Mouse (Mus musculus): ENCODE measurements at regions not wholly inside any gene's neighbourhood (a gene's known extent, or its start where the extent isn't known, plus 50 kb on each side); places are given as distances from the start of the nearest gene placed in this dataset.

DNA sequence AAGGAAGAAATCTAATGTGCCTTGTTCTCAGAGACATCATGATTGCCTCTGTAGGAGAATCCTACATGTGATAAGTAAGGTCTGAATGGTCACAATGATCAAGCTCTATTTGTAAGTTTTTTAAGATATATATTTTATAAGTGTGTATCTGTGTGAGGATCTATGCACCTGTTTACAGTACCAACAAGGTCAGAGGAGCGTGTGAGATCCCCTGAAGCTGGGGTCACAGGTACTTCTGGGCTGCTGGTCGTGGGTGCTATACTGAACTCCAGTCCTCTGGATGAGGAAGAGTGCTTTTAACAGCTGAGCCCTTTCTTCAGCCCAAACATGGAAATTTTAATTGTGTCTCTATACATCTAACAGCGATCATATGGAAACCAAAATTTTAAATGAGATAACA lies 181.1 kb upstream of the Topaz1 start:
- no peak for DNase-seq (ENCODE audit: low spot score)

DNA sequence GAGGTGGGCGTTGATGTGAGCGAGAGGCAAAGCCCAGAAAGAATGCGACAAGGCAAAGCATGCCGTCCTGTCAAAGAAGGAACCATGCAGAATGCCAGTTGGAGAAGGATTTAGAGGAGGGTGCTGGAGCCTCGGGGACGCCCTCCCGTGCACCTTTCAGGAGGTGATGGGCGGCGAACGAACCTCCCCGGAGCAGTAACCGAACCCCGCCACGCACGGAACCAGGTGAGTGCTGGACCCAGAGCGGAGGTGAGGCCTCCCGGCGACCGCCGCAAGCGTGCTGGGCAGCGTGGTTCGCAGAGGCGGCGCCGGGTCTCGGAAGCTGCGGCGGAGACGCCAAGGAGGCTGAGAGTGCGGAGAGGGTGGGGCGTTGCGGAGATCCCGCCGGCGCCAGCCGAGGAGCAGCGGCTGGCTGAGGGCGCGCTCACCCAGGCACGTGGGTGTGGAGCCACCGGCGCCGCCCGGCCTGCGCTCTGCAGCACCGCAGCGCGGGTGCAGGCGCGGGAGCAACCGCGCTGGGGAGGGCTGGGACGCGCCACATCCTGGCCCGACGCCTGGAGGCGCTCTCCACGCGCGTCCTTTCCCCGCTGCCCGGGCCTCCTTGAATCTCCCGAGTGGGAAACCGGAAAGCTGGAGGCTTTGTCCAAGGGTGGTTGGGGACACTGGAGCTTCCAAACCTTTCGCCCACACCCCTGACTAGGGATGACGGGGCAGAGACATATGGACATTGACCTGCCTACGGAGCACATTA lies 178.3 kb upstream of the Topaz1 start:
- DNase-seq (ENCODE audit: low spot score), result peak; percentile 45

- DNase-seq (ENCODE audit: low spot score), result peak; percentile 53
Observed at GRCm38 (mm10) chr9:122569511-122570455, 177.4 kb upstream of the Topaz1 start.

DNA sequence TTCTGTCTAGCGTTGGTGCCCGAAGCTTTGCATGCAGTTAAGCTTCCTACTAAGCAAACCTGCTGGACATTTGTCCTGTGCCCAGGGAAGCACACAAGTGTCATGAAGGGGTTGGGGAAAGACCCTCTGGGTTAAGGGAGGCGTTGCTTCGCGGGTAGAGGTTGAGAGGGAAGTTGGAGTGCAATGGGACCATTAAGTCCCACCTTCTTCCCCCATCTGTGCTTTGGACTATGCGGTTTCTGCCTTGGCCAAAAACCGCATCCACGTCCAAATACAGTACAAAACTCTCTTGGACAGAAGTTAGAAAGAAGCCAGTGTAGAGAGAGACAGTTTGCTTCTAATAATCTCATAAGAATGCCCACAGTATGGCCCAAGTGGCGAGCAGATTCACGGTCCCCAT lies 176.1 kb upstream of the Topaz1 start:
- peak; percentile 20 for DNase-seq (ENCODE audit: low spot score)

DNA sequence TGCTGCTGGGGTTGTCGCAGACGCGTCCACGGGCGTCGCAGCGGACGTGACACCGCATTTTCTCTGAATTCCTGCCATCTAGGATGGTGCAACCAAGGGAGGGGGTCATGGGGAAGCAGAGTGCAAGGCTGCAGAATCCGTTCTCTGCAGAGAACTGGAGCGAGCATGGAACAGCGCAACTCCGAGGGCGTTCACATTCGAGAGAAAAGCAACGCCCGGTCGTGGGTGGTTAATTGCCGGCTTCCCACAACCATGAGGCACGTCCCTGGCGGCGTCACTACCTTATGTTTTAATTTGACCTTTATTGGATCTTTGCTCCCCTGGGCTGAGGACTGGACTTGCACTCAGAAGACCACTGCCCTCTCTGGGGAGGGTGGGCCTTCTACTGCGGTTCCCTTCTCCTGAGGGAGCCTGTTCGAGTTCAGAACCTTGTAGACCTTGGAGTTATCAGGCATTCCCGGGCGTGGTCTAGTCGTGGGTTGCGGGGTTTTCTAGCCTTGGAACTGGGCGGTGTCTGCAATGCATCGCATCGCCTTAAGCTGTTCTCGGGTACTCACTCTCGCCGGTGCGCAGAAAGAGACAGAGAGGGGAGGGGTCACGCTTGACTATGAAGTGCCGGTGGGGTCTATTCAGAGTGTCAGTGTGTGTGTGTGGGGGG lies 175.6 kb upstream of the Topaz1 start:
- DNase-seq (ENCODE audit: low spot score), result peak; percentile 58

DNA sequence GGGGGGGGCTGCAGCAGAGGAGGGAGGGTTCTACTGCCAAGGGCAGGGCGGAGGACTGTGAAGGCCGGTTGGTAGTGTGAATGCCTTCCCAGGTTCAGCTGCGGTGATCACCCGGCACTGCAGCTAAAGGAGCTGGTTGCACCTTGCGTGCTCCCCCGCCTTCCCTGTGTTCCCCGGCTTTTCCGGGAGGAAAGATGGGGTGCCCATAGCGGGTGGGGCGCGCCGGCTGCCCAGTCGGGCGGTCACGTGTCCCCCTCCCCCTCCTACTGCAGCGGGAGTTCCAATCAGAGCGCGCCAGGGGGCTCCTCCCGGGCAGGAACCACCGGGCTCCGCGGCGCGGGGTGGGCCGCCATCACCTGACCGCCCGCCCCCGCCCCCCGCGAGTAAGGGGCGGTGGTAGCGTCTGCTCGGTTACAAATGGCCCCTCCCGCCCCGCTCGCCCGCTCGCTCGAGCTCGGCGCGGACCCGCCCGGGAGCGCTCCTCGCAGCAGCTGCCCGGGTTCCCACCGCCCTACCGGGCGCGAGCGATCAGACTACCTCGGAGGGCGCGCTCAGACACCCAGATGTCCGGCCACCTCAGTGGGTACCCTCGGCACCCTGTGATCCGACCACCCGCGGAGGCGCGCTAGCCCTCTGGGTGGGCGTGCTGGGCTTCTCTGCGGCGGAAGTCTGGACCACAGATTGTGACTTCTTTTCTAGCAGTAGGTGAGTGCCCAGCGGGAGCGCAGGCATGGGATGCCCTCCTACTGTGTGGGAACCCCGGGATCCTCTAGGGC lies 174.9 kb upstream of the Topaz1 start:
- peak; percentile 73 for DNase-seq (ENCODE audit: low spot score)

GRCm38 (mm10) chr9:122572836-122573267 lies 174.3 kb upstream of the Topaz1 start:
- peak; percentile 36 for DNase-seq (ENCODE audit: low spot score)

DNA sequence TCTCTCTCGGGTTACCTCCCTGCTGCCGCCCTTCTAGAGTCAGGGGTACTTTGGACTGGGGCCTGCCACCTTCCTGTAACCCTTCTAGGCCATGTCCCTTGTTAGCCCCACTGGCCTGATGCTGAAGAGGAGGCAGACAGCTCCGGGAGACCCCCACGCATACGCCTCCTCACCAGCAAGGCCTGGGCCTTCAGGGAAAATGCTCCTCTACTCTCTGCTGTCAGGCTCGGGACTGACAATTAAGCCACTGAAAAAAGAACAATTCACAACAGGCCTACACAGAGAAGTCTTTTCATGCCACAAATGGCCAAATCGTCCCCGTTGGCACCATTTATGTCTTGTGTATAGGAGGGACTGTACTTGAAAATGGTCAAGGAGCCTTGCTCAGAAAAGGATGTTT lies 161.9 kb upstream of the Topaz1 start:
- DNase-seq (ENCODE audit: low spot score), result no peak

DNA sequence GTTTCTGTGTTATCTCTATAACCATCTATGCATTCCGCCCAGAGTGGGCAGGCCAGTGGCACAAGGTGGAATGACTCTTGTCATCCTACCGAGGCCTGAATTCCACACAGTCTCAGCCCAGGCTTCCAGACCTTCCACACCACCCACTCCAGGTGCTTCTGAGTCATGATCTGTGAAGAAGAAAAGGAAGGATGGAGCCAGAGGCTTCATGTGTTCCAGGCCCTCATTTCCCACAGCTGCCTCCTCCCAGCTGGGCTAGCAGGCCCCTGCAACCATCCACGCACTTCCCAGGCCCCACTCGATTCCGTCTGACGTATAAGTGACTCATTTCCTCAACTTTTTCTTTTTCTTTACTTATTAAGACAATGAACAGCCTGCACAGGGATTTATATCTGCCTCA lies 160.7 kb upstream of the Topaz1 start:
- DNase-seq (ENCODE audit: low spot score), result no peak

- no peak for DNase-seq (ENCODE audit: low spot score)
Observed at GRCm38 (mm10) chr9:122586986-122587385, 160.2 kb upstream of the Topaz1 start.

GRCm38 (mm10) chr9:122588246-122588645 lies 158.9 kb upstream of the Topaz1 start:
- DNase-seq (ENCODE audit: low spot score), result no peak

DNA sequence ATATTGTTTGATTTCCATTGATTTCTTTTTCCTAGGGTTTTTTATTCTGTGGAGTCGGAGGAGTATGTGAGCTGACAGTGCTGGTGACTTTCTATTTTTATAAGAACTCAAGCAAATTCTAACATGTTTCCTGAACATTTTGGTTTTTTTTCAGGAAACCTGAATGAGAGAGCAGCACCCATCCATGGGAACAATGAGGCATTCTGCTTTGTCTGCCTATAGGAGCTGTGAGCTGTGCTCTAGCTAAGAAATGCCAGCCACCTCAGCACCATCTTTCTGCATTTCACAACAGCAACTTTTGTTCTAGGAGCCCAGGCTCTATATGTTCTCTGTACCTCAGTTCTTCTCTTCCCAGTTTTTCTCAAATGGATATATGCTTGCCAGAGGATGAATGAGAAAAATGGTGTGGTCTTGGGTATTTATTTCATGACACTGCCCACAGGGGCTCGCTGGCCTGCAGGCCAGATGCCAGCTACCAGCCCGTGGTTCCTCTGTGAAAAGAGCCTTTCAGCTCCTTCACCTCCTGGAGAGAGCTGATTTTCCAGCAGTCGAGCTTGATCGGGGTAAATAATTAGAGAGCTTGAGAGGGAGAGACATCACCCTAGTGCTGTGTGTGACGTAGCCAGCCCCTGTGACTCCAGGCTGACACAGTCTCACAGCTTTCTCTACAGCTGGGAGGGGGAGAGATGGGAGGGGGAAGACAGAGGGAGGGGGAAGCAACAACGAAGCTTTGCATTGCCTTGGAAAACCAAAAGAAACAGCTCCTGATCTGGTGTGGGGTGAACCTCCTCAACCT lies 154.1 kb upstream of the Topaz1 start:
- peak; percentile 17 for DNase-seq (ENCODE audit: low spot score)

- DNase-seq (ENCODE audit: low spot score), result peak; percentile 42
Observed at GRCm38 (mm10) chr9:122595120-122595943, 151.8 kb upstream of the Topaz1 start.

DNA sequence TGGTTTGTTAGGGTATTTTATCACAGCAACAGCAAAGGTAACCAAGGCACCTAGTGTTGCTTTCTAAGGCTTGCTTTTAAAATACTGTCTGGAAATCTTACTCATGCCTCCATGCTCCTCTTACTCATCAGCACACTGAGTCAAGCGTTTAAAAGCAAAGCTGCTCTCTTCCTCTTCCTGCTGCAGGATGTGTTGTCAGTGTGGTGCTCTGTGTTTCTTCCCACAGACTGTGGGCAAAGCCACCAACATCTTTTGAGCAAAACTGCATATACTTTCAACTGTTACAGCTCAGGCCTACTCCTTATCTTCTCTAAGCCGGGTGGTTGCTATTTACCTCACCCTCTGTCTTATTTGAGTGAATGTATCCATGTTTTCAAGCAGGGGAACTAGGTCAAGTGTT lies 144.0 kb upstream of the Topaz1 start:
- DNase-seq (ENCODE audit: low spot score), result no peak

GRCm38 (mm10) chr9:122609616-122610015 lies 137.5 kb upstream of the Topaz1 start:
- DNase-seq (ENCODE audit: low spot score), result no peak

DNA sequence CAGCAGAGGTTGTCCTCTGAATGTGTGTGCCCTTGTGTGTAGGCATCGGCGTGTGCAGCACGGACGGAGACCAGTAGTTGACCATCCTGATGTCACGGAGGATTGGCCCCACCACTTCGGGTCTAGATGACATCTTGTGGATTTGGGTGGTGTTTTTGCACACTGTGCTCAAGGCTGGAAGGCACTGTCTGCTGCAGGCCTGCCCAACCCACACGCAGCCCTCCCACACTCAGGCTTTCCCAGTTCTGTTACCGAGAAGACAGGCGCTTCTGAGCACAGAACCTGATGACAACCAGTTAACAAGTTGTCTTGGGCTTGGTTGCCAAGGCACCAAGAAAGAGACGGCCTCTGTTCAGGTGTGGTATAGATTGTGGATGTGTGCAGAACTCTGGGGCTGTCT lies 136.2 kb upstream of the Topaz1 start:
- DNase-seq (ENCODE audit: low spot score), result no peak

DNA sequence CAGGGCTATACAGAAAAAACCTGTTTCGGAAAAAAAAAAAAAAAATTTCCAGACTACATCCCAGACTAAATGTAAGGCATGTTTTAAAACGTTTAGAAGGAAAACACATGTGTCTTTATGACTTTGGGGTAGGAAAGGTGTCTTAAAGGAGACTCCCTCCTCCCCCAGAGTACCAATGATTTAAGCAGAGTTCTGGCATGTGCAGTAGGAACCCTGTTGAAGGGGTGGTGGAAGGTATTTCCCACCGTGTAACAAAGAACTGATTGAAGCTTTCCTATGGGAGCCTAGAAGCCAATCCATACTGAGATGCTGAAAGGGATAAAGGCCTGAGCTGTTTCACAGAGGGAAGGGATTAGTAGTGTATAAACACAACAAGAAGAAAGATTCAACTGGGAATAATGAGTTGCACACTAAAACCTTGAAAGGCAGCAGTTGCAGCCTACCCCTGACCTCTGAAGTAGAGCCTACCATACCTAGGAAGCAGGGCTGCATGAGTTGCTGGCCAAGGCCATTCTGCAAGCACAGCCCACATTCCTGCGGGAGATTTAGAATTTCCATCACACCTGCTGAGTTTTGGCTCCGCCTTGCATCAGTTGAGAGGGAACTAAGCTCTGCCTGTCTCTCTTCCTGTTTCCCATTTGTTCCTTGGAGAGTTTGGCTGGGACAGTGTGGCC lies 132.4 kb upstream of the Topaz1 start:
- DNase-seq (ENCODE audit: low spot score), result no peak

DNA sequence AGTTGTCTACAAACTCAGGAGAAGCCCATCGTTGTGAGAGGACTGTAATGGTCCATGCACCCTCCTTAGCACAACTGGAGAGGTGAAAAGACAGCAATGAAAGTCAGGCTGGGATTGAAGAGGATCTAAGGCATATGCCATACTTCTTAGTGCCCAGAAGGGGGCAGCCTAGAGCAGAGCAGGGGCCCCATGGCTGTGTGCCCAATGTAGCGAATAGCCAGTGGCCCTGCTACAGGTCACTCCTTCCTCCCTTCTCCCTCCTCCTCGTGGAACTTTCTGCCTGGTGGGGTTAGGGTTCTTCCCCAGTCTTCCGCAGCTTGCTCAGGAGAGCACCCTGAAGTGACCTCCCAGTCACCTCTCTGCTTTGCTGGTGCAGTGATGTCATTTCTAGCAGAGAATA lies 131.8 kb upstream of the Topaz1 start:
- DNase-seq (ENCODE audit: low spot score), result peak; percentile 68

DNA sequence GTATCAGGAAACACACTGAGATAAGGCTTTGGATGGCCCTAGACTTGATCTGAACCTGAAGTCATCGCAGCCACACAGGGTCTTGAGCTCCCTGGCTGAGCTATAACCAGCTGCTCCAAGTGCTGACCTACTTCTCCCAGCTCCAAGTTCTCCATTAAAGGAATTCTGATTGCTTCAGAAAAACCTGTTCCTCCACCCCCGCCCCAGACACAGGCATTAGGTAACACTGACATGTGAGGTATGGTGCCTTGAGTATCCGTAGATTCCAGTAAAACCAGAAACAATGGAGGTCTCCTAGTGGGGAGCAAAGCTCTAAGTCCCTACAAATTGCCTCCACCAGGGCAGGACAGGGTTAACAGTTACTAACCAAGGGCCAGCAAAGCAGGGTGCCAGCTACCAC lies 129.4 kb upstream of the Topaz1 start:
- DNase-seq (ENCODE audit: low spot score), result no peak

DNA sequence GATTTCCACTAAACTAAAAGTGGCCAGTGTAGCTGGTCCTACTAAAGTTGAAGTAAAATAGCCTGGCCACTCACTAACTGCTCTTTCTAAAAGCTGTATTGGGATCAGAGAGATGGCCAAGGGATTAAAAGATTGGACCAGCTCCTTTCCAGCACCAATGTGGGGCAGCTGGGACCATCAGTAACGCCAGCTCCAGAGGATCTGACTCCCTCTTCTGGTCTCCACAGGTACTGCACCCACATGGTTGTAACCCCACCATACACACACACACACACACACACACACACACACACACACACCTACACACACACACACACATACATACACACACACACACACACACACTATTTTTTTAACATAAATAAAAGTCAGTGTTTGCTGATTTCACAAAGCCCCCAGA lies 122.1 kb upstream of the Topaz1 start:
- no peak for DNase-seq (ENCODE audit: low spot score)
